ENCODE assay signal across 17 mouse cellular contexts in the genomic region with DNA sequence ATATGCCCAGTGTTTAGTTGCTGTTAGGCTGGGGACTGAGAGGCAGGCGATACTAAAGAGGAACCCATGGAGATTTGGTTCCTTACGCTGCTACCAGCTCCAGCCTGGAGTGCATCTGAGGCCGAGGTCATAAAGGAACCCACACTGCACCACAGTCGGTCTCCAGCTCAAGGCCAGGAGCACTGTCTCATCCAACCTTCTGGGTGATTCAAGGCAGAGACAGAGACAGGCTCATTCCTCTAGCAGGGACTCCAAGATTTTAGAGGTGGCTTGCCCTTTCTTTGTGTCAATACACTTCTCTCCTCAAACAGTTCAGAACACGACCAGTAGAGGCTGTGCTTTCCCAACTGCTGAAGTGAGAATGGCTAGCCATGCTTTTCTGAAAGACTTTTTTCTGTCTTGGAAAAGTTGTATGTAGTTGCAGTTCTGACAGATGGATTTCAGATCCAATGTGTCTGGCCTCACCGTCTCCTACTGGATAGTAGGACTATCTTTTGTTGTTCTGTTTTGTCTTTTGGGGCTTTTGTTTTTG. TPM values are rescaled to one million over a fixed set of nuclear protein-coding genes. Genes with fewer than 3 reads are reported as not detected.
DNase-seq lines count a peak whose midpoint lies in the region; ATAC-seq and TF ChIP-seq lines count a peak whose summit lies in the region.
"Had no signal": no experiment of that assay in that cellular context is flagged by ENCODE, and none has a peak within 500 bp of the region (broad histone marks: within the 10 kb centered on the region; RNA-seq: fewer than 3 reads in every experiment).

No protein-coding gene starts in this region.

- no peaks in the 10 kb centered on the region for H3K4me1 ChIP-seq in forebrain, postnatal 0 days (ENCODE audit: insufficient read depth)
- no peaks in the 10 kb centered on the region for H3K4me1 ChIP-seq in forebrain, embryonic 10.5 days
- H3K4me1 ChIP-seq in liver, embryonic 11.5 days (replicated peaks; ENCODE audit: control insufficient read depth, insufficient read depth, low read length), result no peaks in the 10 kb centered on the region
- 0 out of 2 replicates have a peak, but pooled peaks cover 4% of the 10 kb centered on the region for H3K4me1 ChIP-seq in E14TG2a.4 (replicated peaks; ENCODE audit: low read depth, low read length)
- H3K4me1 ChIP-seq: embryonic facial prominence, embryonic 13.5 days; limb, embryonic 13.5 days had no signal

- peak; percentile 54 for TF ChIP-seq CTCF in forebrain, postnatal 0 days (IDR thresholded peaks at IDR 0.05; ENCODE audit: low read depth)
- peak; percentile 20; the same call in 1 of the 2 replicates for TF ChIP-seq CTCF in E14TG2a.4 (conservative IDR thresholded peaks at IDR 0.05; ENCODE audit: low read length)
- TF ChIP-seq CTCF in brain, embryonic 14.5 days (IDR thresholded peaks at IDR 0.05; ENCODE audit: borderline replicate concordance, extremely low read depth, insufficient read depth, insufficient read length), result peak; percentile 29; the same call in 1 of the 2 replicates

- no peaks in the 10 kb centered on the region for H3K36me3 ChIP-seq in forebrain, postnatal 0 days (ENCODE audit: insufficient read depth)
- no peaks in the 10 kb centered on the region for H3K36me3 ChIP-seq in forebrain, embryonic 10.5 days (replicated peaks)
- no peaks in the 10 kb centered on the region for H3K36me3 ChIP-seq in liver, embryonic 11.5 days (ENCODE audit: control insufficient read depth, insufficient read depth, low read length)
- H3K36me3 ChIP-seq in E14TG2a.4 (ENCODE audit: insufficient read depth, low read length), result no peaks in the 10 kb centered on the region
- H3K36me3 ChIP-seq: embryonic facial prominence, embryonic 13.5 days; limb, embryonic 13.5 days; neural tube, embryonic 13.5 days had no signal

- H3K9me3 ChIP-seq in forebrain, postnatal 0 days (ENCODE audit: low read length), result 0 out of 2 replicates have a peak, but pooled peaks cover 7% of the 10 kb centered on the region
- peaks cover 7% of the 10 kb centered on the region; the same call in 1 of the 2 replicates for H3K9me3 ChIP-seq in forebrain, embryonic 10.5 days
- peaks cover 3% of the 10 kb centered on the region; the same call in 1 of the 2 replicates for H3K9me3 ChIP-seq in liver, embryonic 11.5 days (ENCODE audit: control insufficient read depth, low read length)
- no peaks in the 10 kb centered on the region for H3K9me3 ChIP-seq in E14TG2a.4 (ENCODE audit: low read length)
- H3K9me3 ChIP-seq: embryonic facial prominence, embryonic 13.5 days; neural tube, embryonic 13.5 days had no signal

- TF ChIP-seq POLR2A in brain, embryonic 14.5 days (IDR thresholded peaks at IDR 0.05; ENCODE audit: borderline replicate concordance, extremely low read depth, insufficient read depth, insufficient read length, poor library complexity, severe bottlenecking), result no peak

- ATAC-seq in forebrain, postnatal 0 days, result no peak
- no peak for ATAC-seq in liver, embryonic 11.5 days (replicated peaks; ENCODE audit: low FRiP score)
- ATAC-seq: midbrain, embryonic 16.5 days had no signal

- WGBS in forebrain, postnatal 0 days, result 72% methylated on average over 6 of the region's 6 CpGs
- WGBS in forebrain, embryonic 10.5 days, result 76% methylated on average over 6 of the region's 6 CpGs
- WGBS in liver, embryonic 11.5 days, result 71% methylated on average over 6 of the region's 6 CpGs

- H3K4me2 ChIP-seq in forebrain, postnatal 0 days (ENCODE audit: low read depth), result no peak overlapping the region
- H3K4me2 ChIP-seq in liver, embryonic 11.5 days, result no peak overlapping the region
- H3K4me2 ChIP-seq: embryonic facial prominence, embryonic 13.5 days; forebrain, embryonic 13.5 days; limb, embryonic 13.5 days; neural tube, embryonic 13.5 days had no signal

- H3K4me3 ChIP-seq in forebrain, postnatal 0 days (ENCODE audit: low read depth, low read length), result no peak overlapping the region
- H3K4me3 ChIP-seq in forebrain, embryonic 10.5 days, result no peak overlapping the region
- no peak overlapping the region for H3K4me3 ChIP-seq in liver, embryonic 11.5 days (ENCODE audit: low read depth, low read length)
- no peak overlapping the region for H3K4me3 ChIP-seq in E14TG2a.4 (replicated peaks; ENCODE audit: low read length)
- H3K4me3 ChIP-seq: embryonic facial prominence, embryonic 13.5 days; forebrain, embryonic 13.5 days; limb, embryonic 13.5 days; neural tube, embryonic 13.5 days had no signal

- DNase-seq in forebrain, postnatal 0 days, result no peak
- no peak for DNase-seq in forebrain, embryonic 10.5 days (ENCODE audit: extremely low spot score, low spot score)
- peak; percentile 15 for DNase-seq in liver, embryonic 11.5 days (ENCODE audit: low spot score)
- DNase-seq in liver, result no peak
- DNase-seq in brain, embryonic 14.5 days (ENCODE audit: low read depth), result no peak
- DNase-seq in urinary bladder, postnatal 14 days (ENCODE audit: low spot score), result no peak
- no peak for DNase-seq in lung, adult 18-20 months
- DNase-seq: kidney, postnatal 10 days had no signal

- H3K27ac ChIP-seq in forebrain, postnatal 0 days (ENCODE audit: low read depth, low read length), result no peak overlapping the region
- H3K27ac ChIP-seq in forebrain, embryonic 10.5 days, result no peak overlapping the region
- H3K27ac ChIP-seq in liver, embryonic 11.5 days (ENCODE audit: low read depth, low read length), result no peak overlapping the region
- H3K27ac ChIP-seq: embryonic facial prominence, embryonic 13.5 days; forebrain, embryonic 13.5 days; limb, embryonic 13.5 days; neural tube, embryonic 13.5 days had no signal

- no peaks in the 10 kb centered on the region for H3K27me3 ChIP-seq in forebrain, postnatal 0 days (ENCODE audit: insufficient read depth, low read length)
- H3K27me3 ChIP-seq in forebrain, embryonic 10.5 days (ENCODE audit: poor library complexity, severe bottlenecking), result no peaks in the 10 kb centered on the region
- H3K27me3 ChIP-seq in liver, embryonic 11.5 days (replicated peaks; ENCODE audit: control insufficient read depth, insufficient read depth, low read length), result no peaks in the 10 kb centered on the region
- H3K27me3 ChIP-seq in E14TG2a.4 (ENCODE audit: insufficient read depth, low read length), result peaks cover 8% of the 10 kb centered on the region
- H3K27me3 ChIP-seq: embryonic facial prominence, embryonic 13.5 days; forebrain, embryonic 13.5 days; limb, embryonic 13.5 days; neural tube, embryonic 13.5 days had no signal

- no peak overlapping the region for H3K9ac ChIP-seq in forebrain, postnatal 0 days
- H3K9ac ChIP-seq in liver, embryonic 11.5 days (ENCODE audit: low read depth, low read length), result no peak overlapping the region
- H3K9ac ChIP-seq: embryonic facial prominence, embryonic 13.5 days; forebrain, embryonic 13.5 days; limb, embryonic 13.5 days; neural tube, embryonic 13.5 days had no signal

RNA-seq across cellular contexts. Expression of a gene that starts 17.3 kb away (rescaled TPM):
- total RNA-seq in forebrain, postnatal 0 days (2014; rRNA removed), result 46.4 and 47.5 TPM in 2 replicates
- polyA plus RNA-seq in forebrain, postnatal 0 days (2015; fragmentation: Nextera tagmentation; extraction: Ambion mirVana), result 60.9 and 63.7 TPM in 2 replicates
- 39.0 and 39.7 TPM in 2 replicates for polyA plus RNA-seq in forebrain, embryonic 10.5 days (2016; fragmentation: Nextera tagmentation; extraction: Ambion mirVana)
- polyA plus RNA-seq in liver, embryonic 11.5 days (2014; fragmentation: Nextera tagmentation; extraction: Ambion mirVana), result 12.8 and 14.2 TPM in 2 replicates
- 48.1 and 66.0 TPM in 2 replicates for polyA plus RNA-seq in brain, embryonic 14.5 days (2012; rRNA removed)

RNA-seq across cellular contexts. Expression of a gene that starts 29.5 kb away (rescaled TPM):
- total RNA-seq in forebrain, postnatal 0 days (2014; rRNA removed), result 28.8 and 33.9 TPM in 2 replicates
- polyA plus RNA-seq in forebrain, postnatal 0 days (2015; fragmentation: Nextera tagmentation; extraction: Ambion mirVana), result 5.1 and 7.6 TPM in 2 replicates
- polyA plus RNA-seq in forebrain, embryonic 10.5 days (2016; fragmentation: Nextera tagmentation; extraction: Ambion mirVana), result 8.2 and 8.5 TPM in 2 replicates
- 11.8 and 12.1 TPM in 2 replicates for polyA plus RNA-seq in liver, embryonic 11.5 days (2014; fragmentation: Nextera tagmentation; extraction: Ambion mirVana)
- 24.6 and 25.0 TPM in 2 replicates for polyA plus RNA-seq in brain, embryonic 14.5 days (2012; rRNA removed)

RNA-seq across cellular contexts. Expression of a gene that starts 40.0 kb away (rescaled TPM):
- not detected in 2 replicates for total RNA-seq in forebrain, postnatal 0 days (2014; rRNA removed)
- not detected in 2 replicates for polyA plus RNA-seq in forebrain, postnatal 0 days (2015; fragmentation: Nextera tagmentation; extraction: Ambion mirVana)
- not detected in 2 replicates for polyA plus RNA-seq in forebrain, embryonic 10.5 days (2016; fragmentation: Nextera tagmentation; extraction: Ambion mirVana)
- polyA plus RNA-seq in liver, embryonic 11.5 days (2014; fragmentation: Nextera tagmentation; extraction: Ambion mirVana), result not detected in 2 replicates
- polyA plus RNA-seq in brain, embryonic 14.5 days (2012; rRNA removed), result not detected in 2 replicates
- total RNA-seq: gastrocnemius, postnatal 25 days; heart, postnatal 14 days; left cerebral cortex, adult 18-20 months had no signal
- polyA plus RNA-seq: embryonic facial prominence, embryonic 13.5 days; forebrain, embryonic 13.5 days; limb, embryonic 13.5 days; midbrain, embryonic 16.5 days; neural tube, embryonic 13.5 days had no signal
